Mouse (Mus musculus): ENCODE measurements at regions not wholly inside any gene's neighbourhood (a gene's known extent, or its start where the extent isn't known, plus 50 kb on each side); places are given as distances from the start of the nearest gene placed in this dataset.

DNA sequence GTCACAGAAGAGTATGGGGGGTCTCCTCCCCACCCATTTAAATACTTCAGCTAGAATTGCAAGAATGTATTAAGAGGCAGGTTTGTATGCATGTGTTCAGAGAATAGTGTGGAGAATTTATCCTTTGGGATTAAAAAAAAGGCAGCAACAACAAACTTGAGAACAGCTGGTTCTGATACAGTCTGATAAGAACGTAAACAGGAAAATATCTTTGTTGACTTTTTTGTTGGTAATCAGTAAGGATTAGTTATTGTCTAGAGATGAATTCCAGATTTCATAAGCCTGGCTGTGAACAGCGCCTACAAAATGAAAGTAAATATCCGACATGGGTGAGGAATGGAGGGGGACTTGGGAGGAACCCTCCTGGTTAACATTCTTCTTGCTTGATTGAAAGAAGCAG is 328.8 kb downstream of the Mtx2 start:
- Histone ChIP-seq H3K9me3 (no peaks in the 10 kb centered on the region), H3K27ac (no peak overlapping the region), H3K36me3 (no peaks in the 10 kb centered on the region), H3K4me1 (replicated peaks) (no peaks in the 10 kb centered on the region), H3K4me3 (no peak overlapping the region), H3K27me3 (ENCODE audit: insufficient read depth, poor library complexity, severe bottlenecking) (no peaks in the 10 kb centered on the region)
- 92% methylated on average over 3 of the region's 3 CpGs for WGBS
- no peak for DNase-seq (ENCODE audit: low spot score)

DNA sequence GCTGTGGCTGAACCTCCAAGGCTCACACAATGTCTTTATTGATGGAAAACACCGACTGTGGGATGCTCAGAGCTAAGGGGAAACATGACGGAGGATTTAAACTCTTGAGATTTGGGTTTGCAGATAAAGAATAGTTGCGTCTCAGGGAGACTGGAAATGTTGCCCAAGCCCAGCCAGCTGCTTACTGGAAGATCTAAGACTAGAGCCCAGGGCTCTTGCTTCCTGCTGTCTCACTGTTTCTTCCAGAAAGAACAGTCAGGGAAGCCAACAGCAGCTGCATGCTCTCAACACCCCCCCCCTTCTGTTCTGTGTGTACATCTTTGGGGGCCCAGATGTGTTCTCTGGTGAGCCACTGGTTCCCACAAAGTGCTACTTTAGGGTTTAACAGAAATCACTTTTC is 333.0 kb downstream of the Mtx2 start:
- no peaks in the 10 kb centered on the region for H3K9me3 ChIP-seq
- no peaks in the 10 kb centered on the region for H3K36me3 ChIP-seq
- no peaks in the 10 kb centered on the region for H3K4me1 ChIP-seq (replicated peaks)
- H3K4me3 ChIP-seq = no peak overlapping the region
- WGBS = 84% methylated on average over 3 of the region's 3 CpGs
- no peak for DNase-seq (ENCODE audit: low spot score)
- H3K27ac ChIP-seq = no peak overlapping the region
- H3K27me3 ChIP-seq (ENCODE audit: insufficient read depth, poor library complexity, severe bottlenecking) = no peaks in the 10 kb centered on the region

DNA sequence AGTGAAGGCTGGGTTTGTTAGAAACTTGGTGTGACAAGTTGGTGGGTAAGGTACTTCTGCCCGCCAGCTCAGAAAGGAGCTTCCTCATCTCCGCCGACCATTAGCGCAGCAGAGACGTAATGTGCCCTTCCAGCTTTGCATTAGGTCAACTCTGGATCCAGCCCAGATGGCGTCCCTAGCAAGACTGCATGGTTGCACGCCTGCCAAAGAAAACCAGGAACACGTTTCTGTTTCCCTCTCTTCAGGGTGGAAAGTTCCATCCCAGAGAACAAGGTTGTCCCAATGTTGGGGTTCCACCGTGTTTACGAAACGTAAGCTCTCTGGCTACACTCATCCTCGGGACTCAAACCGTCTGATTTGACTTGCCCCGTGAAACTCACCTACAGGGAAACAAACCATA is 335.5 kb downstream of the Mtx2 start:
- 92% methylated on average over 14 of the region's 14 CpGs for WGBS
- Histone ChIP-seq H3K27ac (no peak overlapping the region), H3K9me3 (no peaks in the 10 kb centered on the region), H3K4me3 (no peak overlapping the region), H3K27me3 (ENCODE audit: insufficient read depth, poor library complexity, severe bottlenecking) (no peaks in the 10 kb centered on the region), H3K4me1 (replicated peaks) (no peaks in the 10 kb centered on the region), H3K36me3 (no peaks in the 10 kb centered on the region)
- no peak for DNase-seq (ENCODE audit: low spot score)

GRCm38 (mm10) chr2:75164987-75165386 is 339.4 kb downstream of the Mtx2 start:
- Histone ChIP-seq H3K4me3 (no peak overlapping the region), H3K4me1 (replicated peaks) (no peaks in the 10 kb centered on the region), H3K9me3 (no peaks in the 10 kb centered on the region), H3K36me3 (no peaks in the 10 kb centered on the region), H3K27ac (no peak overlapping the region), H3K27me3 (ENCODE audit: insufficient read depth, poor library complexity, severe bottlenecking) (no peaks in the 10 kb centered on the region)
- 89% methylated on average over 4 of the region's 4 CpGs for WGBS
- no peak for DNase-seq (ENCODE audit: low spot score)

GRCm38 (mm10) chr2:75176267-75176666 is 350.7 kb downstream of the Mtx2 start:
- Histone ChIP-seq H3K27me3 (ENCODE audit: insufficient read depth, poor library complexity, severe bottlenecking) (peaks cover 4% of the 10 kb centered on the region; the same call in 1 of the 2 replicates), H3K36me3 (no peaks in the 10 kb centered on the region), H3K4me1 (replicated peaks) (peaks cover 8% of the 10 kb centered on the region; the same call in 1 of the 2 replicates), H3K4me3 (no peak overlapping the region), H3K27ac (no peak overlapping the region), H3K9me3 (no peaks in the 10 kb centered on the region)
- DNase-seq (ENCODE audit: low spot score) = no peak
- WGBS = 75% methylated on average over 5 of the region's 5 CpGs

DNA sequence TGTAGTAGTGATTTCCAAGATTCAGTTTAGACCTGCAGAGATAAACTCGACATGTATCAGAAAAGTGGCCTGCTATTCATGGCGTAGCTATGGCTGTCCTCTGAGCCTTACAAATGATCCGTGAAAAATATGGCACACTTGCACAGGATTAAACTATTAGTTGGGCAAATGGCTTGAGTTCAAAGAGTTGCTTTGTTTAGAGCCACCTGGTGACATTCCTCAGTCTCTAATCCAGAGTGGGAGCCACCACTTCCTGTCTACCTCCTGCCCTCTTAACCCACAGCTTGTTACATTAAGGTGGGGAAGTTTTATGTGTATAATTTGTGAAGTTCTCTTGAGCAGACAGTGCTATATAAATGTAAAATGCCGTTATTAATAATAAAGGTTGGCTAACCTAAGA is 357.7 kb downstream of the Mtx2 start:
- Histone ChIP-seq H3K27ac (no peak overlapping the region), H3K4me1 (replicated peaks) (no peaks in the 10 kb centered on the region), H3K27me3 (ENCODE audit: insufficient read depth, poor library complexity, severe bottlenecking) (peaks cover 4% of the 10 kb centered on the region; the same call in 1 of the 2 replicates), H3K9me3 (no peaks in the 10 kb centered on the region), H3K36me3 (no peaks in the 10 kb centered on the region), H3K4me3 (no peak overlapping the region)
- 81% methylated on average over 4 of the region's 4 CpGs for WGBS
- no peak for DNase-seq (ENCODE audit: low spot score)

- 80% methylated on average over 7 of the region's 7 CpGs for WGBS
Observed at GRCm38 (mm10) chr2:75202587-75203220, 377.1 kb downstream of the Mtx2 start.

DNA sequence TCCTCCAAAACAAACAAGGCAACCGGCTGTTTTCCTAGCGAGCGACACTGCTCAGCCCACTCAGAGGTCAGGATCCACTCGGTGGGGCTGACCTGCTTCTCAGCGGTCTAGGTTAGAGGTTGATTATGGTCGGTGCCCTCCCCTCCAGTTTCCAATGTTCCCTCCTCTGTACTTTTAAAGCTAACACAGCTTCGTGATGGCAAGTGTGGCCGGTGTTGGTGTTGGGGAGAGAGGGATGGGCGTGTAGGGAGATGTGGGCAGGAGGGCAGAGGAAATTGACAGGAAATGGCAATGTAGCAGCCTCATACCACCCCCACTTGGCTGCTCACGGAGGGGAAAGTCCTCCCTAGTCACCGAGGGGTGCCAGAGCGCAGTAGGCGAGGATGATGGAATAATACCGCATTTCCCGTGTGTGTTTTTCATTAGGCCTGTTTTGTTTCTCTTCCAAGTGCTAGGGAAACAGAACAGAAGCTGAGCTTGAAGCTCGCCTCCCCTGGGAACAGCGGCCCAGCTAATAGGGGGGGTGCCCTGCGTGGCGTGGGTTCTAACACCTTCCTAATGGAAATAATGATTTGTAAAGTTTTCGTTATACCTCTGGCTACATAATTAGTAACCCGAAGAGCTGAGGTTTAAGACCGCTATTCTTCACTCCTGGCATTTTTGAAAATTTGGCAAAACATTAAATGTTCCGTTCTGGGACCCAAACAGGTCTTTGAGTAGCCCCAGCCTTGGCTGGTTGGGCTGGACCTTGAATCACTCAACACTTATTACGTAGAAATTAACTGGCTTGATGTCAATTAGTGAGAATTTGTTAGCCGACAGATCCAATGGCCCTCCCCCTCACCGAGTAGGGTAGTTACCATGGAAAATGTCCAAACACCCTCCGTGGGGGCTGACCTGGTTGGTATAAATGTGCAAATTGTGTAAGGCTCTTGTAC is 383.5 kb downstream of the Mtx2 start:
- H3K27ac ChIP-seq = 0 out of 2 replicates have a peak overlapping the region, but pooled peaks have one; percentile 4
- no peaks in the 10 kb centered on the region for H3K36me3 ChIP-seq
- 70% methylated on average over 27 of the region's 27 CpGs for WGBS
- H3K27me3 ChIP-seq (ENCODE audit: insufficient read depth, poor library complexity, severe bottlenecking) = no peaks in the 10 kb centered on the region
- no peaks in the 10 kb centered on the region; the same call in 1 of the 2 replicates for H3K4me1 ChIP-seq (replicated peaks)
- H3K4me3 ChIP-seq = no peak overlapping the region
- no peaks in the 10 kb centered on the region for H3K9me3 ChIP-seq
- peak; percentile 16 for DNase-seq (ENCODE audit: low spot score)

More at GRCm38 (mm10) chr2:75202587-75203220, 377.1 kb downstream of the Mtx2 start:
- Histone ChIP-seq H3K9me3 (no peaks in the 10 kb centered on the region), H3K4me3 (no peak overlapping the region), H3K36me3 (no peaks in the 10 kb centered on the region), H3K27ac (no peak overlapping the region), H3K4me1 (replicated peaks) (no peaks in the 10 kb centered on the region), H3K27me3 (ENCODE audit: insufficient read depth, poor library complexity, severe bottlenecking) (no peaks in the 10 kb centered on the region)
- no peak for DNase-seq (ENCODE audit: low spot score)

GRCm38 (mm10) chr2:75209790-75210583 is 384.4 kb downstream of the Mtx2 start:
- Histone ChIP-seq H3K4me1 (replicated peaks) (no peaks in the 10 kb centered on the region; the same call in 1 of the 2 replicates), H3K27ac (no peak overlapping the region; the same call in 1 of the 2 replicates), H3K4me3 (no peak overlapping the region), H3K9me3 (no peaks in the 10 kb centered on the region), H3K27me3 (ENCODE audit: insufficient read depth, poor library complexity, severe bottlenecking) (no peaks in the 10 kb centered on the region), H3K36me3 (no peaks in the 10 kb centered on the region)
- no peak for DNase-seq (ENCODE audit: low spot score)
- 85% methylated on average over 17 of the region's 17 CpGs for WGBS

DNA sequence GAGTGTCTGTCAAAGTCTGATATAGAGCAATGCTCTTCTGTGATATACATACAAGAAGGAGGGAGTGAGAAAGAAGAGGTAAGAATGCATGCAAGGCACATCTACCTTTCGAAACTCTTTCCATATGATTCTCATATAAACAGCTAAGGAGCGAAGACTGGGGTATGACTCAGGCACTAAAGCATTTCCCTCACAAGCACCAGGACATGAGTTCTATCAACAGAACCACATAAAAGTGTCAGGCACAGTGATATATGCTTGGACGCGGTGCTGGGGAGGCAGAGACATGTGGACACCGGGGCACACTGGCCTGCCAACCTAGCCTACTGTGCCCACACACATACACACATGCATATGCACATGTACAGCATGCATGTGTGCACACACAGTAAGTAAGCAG is 391.3 kb downstream of the Mtx2 start:
- 94% methylated on average over 5 of the region's 5 CpGs for WGBS
- Histone ChIP-seq H3K9me3 (no peaks in the 10 kb centered on the region), H3K27ac (no peak overlapping the region), H3K4me3 (no peak overlapping the region), H3K27me3 (ENCODE audit: insufficient read depth, poor library complexity, severe bottlenecking) (no peaks in the 10 kb centered on the region), H3K4me1 (replicated peaks) (peaks cover 15% of the 10 kb centered on the region), H3K36me3 (no peaks in the 10 kb centered on the region)
- no peak for DNase-seq (ENCODE audit: low spot score)

DNA sequence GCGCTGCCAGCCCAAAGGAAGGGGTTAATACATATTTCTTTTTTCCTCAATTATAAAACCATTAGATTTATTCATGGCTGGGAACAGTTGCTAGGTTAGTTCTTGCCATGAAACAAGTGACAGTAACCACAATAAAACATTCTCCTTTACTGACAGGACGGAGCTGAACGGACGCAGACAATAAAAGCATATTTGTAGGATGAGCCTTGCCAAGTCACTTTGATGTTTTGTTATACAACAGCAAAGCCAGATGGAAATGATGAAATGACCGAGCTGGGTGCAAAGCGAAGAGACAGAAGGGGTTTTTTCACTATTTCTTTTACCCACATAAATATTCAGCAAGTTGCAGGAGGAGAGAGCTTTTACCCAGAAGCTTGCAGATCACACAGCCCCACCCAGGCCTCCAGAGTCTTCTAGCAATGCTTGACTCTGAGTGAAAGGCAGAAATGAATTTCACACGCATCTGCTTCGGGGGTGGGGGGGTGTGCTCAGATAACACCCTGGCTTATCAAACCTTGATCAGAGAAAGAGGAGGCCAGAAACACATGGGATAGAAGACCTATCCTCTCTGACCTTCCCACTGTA is 395.3 kb downstream of the Mtx2 start:
- H3K4me3 ChIP-seq = no peak overlapping the region
- 60% methylated on average over 8 of the region's 8 CpGs for WGBS
- H3K27me3 ChIP-seq (ENCODE audit: insufficient read depth, poor library complexity, severe bottlenecking) = no peaks in the 10 kb centered on the region
- H3K9me3 ChIP-seq = no peaks in the 10 kb centered on the region
- no peak for DNase-seq (ENCODE audit: low spot score)
- H3K36me3 ChIP-seq = no peaks in the 10 kb centered on the region
- H3K27ac ChIP-seq = no peak overlapping the region; the same call in 1 of the 2 replicates
- peaks cover 15% of the 10 kb centered on the region for H3K4me1 ChIP-seq (replicated peaks)

DNA sequence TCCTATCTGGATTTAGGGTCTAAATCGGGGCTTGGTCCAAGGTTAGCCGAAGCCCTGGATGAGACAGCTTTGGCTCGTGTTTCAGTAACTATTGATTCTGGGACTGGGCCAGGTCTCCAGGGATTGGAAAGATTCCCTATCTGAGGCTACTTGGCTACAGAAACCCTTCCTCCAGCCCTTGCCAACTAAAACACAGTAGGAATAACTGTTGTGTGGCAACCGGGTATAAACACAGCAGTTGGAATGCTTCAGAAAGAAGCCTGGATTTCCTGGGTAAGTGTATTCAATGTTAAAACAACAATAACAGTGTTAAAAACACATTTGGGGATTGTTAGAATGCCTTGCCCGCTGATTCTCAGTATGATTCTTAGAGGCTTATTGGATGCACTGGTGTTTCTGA is 398.8 kb downstream of the Mtx2 start:
- no peaks in the 10 kb centered on the region for H3K36me3 ChIP-seq
- 63% methylated on average over 5 of the region's 5 CpGs for WGBS
- peaks cover 15% of the 10 kb centered on the region for H3K4me1 ChIP-seq (replicated peaks)
- no peak for DNase-seq (ENCODE audit: low spot score)
- no peaks in the 10 kb centered on the region for H3K27me3 ChIP-seq (ENCODE audit: insufficient read depth, poor library complexity, severe bottlenecking)
- no peak overlapping the region for H3K4me3 ChIP-seq
- H3K27ac ChIP-seq = no peak overlapping the region
- H3K9me3 ChIP-seq = no peaks in the 10 kb centered on the region

Data from hindbrain, embryonic 10.5 days (tissue).